ENCODE assay signal across 10 mouse cellular contexts in the genomic region with DNA sequence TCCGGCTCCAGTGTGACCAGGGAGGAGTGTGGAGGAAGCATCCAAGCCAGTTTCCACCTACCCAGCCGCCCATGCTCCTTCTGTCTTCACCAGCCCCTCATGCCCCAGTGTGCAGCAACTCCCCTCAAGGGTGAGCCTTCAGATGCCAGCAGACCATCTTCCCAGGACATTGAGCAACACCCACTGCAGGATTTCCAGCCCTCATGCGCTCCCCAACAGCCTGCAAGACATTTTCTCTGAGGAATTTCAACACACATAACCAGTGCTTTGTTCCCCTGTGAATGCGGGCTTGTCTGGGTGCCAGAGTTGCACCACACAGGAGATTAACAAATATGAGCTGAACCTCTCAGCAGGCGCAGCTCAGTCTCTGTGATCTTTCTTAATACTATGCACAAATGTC.
A peak's percentile ranks its signal among the peaks of the same experiment; 100 is the strongest.
DNase-seq lines count a peak whose midpoint lies in the region; ATAC-seq lines count a peak whose summit lies in the region.
"Had no signal": no experiment of that assay in that cellular context is flagged by ENCODE, and none has a peak within 500 bp of the region (broad histone marks: within the 10 kb centered on the region; RNA-seq: fewer than 3 reads in every experiment).

No protein-coding gene starts in this region.

- DNase-seq in hindbrain, embryonic 10.5 days (ENCODE audit: low spot score), result no peak
- peak; percentile 94 for DNase-seq in NIH3T3 (ENCODE audit: low read depth)
- peak; percentile 97 for DNase-seq in fibroblast of lung, adult 2 months (ENCODE audit: low read depth)
- DNase-seq in lung, postnatal 4 days, result peak; percentile 76 to 89
- DNase-seq in embryo, embryonic 10.5 days (ENCODE audit: low spot score), result no peak
- DNase-seq in frontal cortex, postnatal 14 days (ENCODE audit: low spot score in 2 of 2), result no peak
- DNase-seq in right cerebral cortex, adult 18-20 months, result no peak
- DNase-seq: cerebellum, adult 11-12 months had no signal

- no peak overlapping the region for H3K9ac ChIP-seq in hindbrain, embryonic 13.5 days

- WGBS in hindbrain, embryonic 10.5 days, result 74% methylated on average over 5 of the region's 5 CpGs
- 62% methylated on average over 5 of the region's 5 CpGs for WGBS in hindbrain, embryonic 13.5 days

- no peak overlapping the region for H3K4me3 ChIP-seq in hindbrain, embryonic 10.5 days
- H3K4me3 ChIP-seq in hindbrain, embryonic 13.5 days, result no peak overlapping the region
- H3K4me3 ChIP-seq: heart, adult 2 months had no signal

- H3K4me2 ChIP-seq in hindbrain, embryonic 13.5 days, result no peak overlapping the region

- H3K4me1 ChIP-seq in hindbrain, embryonic 10.5 days (replicated peaks), result 0 out of 2 replicates have a peak, but pooled peaks cover 3% of the 10 kb centered on the region
- H3K4me1 ChIP-seq in hindbrain, embryonic 13.5 days (replicated peaks), result no peaks in the 10 kb centered on the region

- 0 out of 2 replicates have a peak, but pooled peaks cover 4% of the 10 kb centered on the region for H3K27me3 ChIP-seq in hindbrain, embryonic 10.5 days (ENCODE audit: insufficient read depth, poor library complexity, severe bottlenecking)
- H3K27me3 ChIP-seq in hindbrain, embryonic 13.5 days, result no peaks in the 10 kb centered on the region

- peak overlapping the region; percentile 0; the same call in 1 of the 2 replicates for H3K27ac ChIP-seq in hindbrain, embryonic 10.5 days
- H3K27ac ChIP-seq in hindbrain, embryonic 13.5 days, result no peak overlapping the region
- H3K27ac ChIP-seq: heart, adult 2 months had no signal

- H3K9me3 ChIP-seq in hindbrain, embryonic 10.5 days, result no peaks in the 10 kb centered on the region
- no peaks in the 10 kb centered on the region for H3K9me3 ChIP-seq in hindbrain, embryonic 13.5 days

- no peaks in the 10 kb centered on the region for H3K36me3 ChIP-seq in hindbrain, embryonic 10.5 days
- H3K36me3 ChIP-seq in hindbrain, embryonic 13.5 days, result no peaks in the 10 kb centered on the region

- no peak for ATAC-seq in hindbrain, embryonic 13.5 days (ENCODE audit: low FRiP score)

Comparison
In these comparisons a context has a peak if more than half of its experiments do, and no peak if none do; other contexts are left out.
1. DNase-seq: peak in NIH3T3 (single experiment), fibroblast of lung, adult 2 months (single experiment) and lung, postnatal 4 days (2 of 2); none in hindbrain, embryonic 10.5 days (single experiment), embryo, embryonic 10.5 days (single experiment), frontal cortex, postnatal 14 days (0 of 2) and right cerebral cortex, adult 18-20 months (single experiment).